Mouse (Mus musculus) lung, postnatal 4 days (tissue): ENCODE measurements around the gene Ergic1.

Source experiments
- DNase-seq, 2 experiments: peaks; one replicate each; pipeline ENCODE4 v3.0.0; 2021

Gene Ergic1

GRCm38 (mm10) chr17:26631811-26632327 is 70.6 kb downstream of the Ergic1 start:
- DNase-seq: no peak

- no peak for DNase-seq
Observed at GRCm38 (mm10) chr17:26633186-26633585, 71.9 kb downstream of the Ergic1 start.

DNA sequence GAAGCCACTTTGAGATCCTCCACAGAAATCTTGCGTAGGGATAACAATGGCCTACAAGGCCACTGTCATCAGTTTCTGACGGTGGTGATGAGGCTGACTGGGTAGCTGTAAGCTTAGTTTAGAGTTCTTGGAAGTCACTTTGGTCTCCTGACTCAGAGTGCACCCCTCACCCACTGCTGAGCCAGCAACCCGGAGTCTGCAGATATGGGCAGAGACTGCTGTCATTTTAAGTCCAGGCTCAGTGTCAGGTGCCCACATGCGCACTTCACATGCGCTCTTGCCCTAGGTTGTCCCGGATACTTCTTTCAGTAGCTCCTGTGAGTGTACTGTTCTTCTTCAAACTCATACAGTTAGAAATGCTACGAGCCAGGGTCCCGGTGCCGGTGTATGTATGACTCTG is 72.6 kb downstream of the Ergic1 start:
- no peak for DNase-seq

DNA sequence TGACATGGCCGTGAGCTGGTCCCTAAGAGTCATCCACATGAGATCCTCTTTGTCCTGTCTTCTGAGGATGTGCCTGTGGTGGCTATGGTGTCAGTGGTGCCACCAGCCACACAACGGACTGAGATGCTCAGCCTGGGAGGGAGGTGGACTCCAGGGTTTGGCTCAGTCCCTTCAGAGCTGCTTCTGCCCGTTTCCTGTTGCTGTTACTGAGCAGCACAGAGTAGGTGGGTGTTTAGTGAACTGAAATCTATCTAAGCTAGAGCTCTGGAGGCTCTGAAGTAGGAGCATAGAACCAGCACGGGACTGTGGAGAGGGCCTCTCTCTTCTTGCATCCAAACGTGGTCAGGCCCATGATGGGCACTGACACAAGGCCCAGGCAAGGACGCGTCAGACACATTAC is 73.2 kb downstream of the Ergic1 start:
- DNase-seq: no peak

GRCm38 (mm10) chr17:26635951-26636350 is 74.7 kb downstream of the Ergic1 start:
- DNase-seq: no peak

DNA sequence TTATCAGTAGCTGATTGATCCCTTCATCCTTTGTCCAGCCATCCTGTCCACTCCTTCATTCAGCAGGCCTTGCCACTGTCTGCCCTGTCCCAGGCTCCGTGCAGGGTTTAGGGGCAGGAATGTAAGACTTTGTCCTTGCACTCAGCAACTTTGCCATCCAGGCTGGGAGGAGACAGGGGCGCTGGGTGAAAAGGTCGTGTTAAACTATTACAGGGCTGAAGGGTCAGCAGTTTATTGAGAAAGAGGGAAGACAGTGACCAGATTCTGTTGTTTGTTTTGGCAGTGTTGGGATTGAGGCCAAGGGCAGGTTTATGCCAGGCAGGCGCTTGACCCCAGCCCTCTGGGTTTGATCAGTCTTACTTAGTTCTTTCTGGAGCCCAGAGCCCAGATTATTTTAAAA is 76.6 kb downstream of the Ergic1 start:
- DNase-seq: no peak

DNA sequence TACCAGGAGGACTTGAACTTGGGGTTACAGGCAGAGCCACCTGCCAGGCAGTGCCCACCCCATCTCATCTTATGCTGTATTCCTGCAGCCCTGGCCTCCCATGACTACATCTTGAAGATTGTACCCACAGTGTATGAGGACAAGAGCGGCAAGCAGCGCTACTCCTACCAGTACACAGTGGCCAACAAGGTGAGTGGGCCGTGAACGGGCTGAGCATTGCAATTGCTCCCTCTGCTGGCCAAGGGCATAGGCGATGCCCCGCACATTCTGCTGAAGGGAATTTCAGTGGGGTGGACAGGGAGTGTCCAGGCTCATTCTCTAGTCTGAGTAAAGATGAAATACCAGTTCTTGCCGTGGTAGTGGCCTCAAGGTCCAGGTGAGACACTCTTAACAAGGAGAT is 77.4 kb downstream of the Ergic1 start:
- peak; percentile 79 to 90 for DNase-seq

DNA sequence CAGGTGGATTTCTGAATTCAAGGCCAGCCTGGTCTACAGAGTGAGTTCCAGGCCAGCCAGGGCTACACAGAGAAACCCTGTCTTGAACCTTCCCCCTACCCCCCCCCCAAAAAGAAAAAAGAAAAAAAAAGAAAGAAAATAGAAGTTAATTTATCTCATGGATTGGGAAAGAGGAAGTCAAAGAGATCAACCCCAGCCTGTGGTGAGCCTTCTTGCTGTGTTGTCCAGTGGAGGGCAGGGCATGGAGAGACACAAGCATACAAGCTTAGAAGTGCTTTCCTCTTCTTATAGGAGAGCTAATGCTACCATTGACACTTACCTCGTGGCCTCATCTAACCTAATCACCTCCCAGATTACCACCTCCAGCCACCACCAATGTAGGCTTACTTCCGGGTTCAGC is 78.5 kb downstream of the Ergic1 start:
- DNase-seq: no peak

- peak; percentile 43 to 86 for DNase-seq
Observed at GRCm38 (mm10) chr17:26640286-26640740, 79.0 kb downstream of the Ergic1 start.

DNA sequence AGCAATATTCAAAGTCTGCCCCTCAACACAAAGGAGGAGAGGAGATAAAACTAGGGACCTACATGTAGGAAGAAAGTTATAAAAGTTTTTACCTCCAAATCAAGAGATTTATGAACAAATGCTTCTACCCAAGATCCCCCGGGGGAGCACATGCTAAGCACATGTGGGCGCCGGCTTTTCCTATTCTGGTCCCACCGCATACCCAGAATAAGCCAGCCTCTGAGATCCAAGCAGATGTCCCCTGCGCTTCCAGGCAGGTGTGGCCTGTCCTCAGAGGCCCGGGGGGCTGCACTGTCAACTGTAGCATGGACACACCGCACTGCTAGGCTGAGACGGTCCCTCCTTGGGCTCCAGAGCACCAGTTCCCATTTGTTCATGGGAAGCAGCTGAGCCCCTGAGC is 82.2 kb downstream of the Ergic1 start:
- DNase-seq: no peak

- no peak for DNase-seq
Observed at GRCm38 (mm10) chr17:26643993-26644392, 82.7 kb downstream of the Ergic1 start.

DNA sequence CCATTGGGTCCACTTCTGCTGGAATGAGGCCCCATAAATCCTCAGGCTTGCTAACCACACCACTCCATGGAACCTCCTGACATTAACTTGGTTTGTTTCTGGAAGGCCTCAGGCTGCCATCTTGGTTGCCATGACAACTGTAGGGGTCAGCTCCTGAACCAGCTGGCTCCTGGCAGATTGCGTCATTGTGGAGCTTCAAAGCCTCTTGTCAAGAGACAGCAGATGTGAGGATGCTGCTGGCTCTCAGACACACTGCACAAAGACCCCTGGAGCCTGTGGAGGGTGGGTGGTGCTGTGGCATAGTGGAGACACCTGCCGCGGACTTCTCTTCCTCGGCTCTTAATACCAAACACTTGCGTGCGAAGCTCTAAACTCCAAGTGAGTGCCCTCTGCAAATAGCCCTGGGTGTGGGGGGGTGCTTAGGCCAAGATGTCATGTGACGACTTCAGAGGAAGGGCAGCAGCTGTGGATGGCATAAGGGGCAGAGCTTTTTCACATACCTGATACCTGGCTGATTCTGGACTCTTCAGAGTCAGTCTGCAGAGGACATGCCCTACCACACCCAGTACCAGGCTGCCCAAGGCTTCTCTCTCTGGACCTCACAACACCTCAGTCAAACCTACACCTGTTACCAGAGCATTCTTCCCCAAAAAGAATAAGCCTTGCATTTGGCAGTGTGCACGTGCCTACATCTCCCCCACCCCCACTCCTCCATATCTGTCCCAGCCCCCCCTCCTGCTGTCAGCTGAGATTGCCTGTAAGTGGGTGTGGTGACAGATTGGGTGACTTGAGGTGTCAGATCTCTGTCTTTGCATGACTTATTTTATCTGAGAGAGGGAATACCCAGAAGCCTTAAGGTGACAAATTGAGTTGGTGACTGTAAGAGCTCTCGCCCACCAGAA is 83.5 kb downstream of the Ergic1 start:
- DNase-seq: no peak

GRCm38 (mm10) chr17:26645411-26645854 is 84.1 kb downstream of the Ergic1 start:
- DNase-seq: no peak

DNA sequence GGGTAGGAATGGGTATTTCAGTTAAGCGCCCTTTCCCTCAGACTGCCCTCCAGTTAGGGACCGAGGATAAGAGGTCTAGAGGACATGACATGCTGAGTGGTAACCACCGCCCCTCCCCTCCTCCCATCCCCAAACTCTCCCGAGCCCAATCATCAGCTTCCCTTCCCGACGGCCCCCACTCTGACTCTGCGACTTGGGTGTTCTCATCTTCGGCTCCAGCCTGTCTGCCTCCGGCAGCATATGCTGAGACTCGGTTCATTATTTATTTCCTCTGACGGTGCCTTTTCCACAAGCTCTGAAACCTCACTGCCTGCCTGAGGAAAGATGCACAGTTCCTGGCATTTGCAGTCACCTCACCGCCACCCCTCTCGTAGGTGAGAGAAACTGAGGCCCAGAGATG is 86.0 kb downstream of the Ergic1 start:
- DNase-seq: peak; percentile 29 to 61

DNA sequence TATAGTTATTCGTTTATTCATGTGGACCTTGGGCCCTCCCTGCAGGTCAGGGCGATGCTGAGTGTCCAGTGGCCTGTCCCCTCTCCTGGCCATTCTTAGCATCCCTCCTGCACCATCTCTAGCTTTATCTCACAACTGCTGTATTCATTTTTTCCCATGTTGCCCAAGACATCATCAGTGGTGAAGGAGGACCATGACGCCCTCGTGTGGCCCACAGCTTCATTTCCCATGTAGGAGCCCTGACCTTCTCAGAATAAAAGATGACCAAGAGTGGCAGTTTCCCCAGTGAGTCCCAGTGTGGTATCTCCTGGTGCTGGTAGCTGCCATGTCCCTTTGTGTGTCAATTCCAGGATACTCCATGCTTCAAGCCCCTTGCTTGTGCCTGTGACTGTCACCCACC is 88.3 kb downstream of the Ergic1 start:
- peak in 1 of 2 experiments; percentile 20 for DNase-seq

DNA sequence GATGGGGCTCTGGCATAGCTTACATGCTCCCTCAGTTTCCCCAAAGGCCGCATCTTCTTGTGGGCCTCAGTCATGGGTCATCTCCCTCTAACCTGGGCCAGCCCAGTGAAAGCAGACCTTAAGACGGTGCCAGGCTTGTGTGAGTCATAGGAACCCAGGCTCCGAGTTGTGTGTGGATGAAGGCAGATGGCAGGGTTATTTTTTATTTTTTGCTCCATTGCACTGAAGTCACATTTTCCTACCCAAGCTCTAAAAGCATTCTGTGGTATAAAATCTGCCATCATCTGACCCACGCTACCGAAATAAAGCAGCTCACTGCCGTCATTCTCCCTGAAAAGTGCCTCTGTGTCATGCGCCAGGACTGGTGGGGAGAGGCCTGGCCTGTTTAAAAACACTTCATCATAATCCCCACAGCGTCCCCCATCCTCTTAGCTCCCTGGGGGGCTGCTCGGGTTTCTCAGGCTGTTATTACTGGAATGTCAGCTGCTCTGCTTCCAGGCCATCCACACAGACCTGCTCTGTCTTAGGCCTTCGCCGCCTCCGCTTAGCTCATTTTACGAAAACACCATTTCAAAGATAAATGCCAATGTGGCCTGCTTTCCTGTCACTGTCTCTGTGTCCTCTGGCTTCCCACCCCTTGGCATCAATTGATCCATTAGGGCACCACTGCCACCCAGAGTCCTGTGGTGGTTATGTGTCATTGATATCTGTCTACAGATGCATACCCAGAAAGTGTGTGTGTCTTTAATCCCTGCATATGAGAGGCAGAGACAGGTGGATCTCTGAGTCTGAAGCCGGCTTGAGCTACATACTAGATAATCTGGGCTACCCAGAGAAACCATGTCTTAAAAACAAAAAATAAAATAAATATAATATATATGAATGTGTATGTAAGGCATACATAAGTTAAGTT is 89.4 kb downstream of the Ergic1 start:
- peak in 1 of 2 experiments; percentile 69 for DNase-seq

DNA sequence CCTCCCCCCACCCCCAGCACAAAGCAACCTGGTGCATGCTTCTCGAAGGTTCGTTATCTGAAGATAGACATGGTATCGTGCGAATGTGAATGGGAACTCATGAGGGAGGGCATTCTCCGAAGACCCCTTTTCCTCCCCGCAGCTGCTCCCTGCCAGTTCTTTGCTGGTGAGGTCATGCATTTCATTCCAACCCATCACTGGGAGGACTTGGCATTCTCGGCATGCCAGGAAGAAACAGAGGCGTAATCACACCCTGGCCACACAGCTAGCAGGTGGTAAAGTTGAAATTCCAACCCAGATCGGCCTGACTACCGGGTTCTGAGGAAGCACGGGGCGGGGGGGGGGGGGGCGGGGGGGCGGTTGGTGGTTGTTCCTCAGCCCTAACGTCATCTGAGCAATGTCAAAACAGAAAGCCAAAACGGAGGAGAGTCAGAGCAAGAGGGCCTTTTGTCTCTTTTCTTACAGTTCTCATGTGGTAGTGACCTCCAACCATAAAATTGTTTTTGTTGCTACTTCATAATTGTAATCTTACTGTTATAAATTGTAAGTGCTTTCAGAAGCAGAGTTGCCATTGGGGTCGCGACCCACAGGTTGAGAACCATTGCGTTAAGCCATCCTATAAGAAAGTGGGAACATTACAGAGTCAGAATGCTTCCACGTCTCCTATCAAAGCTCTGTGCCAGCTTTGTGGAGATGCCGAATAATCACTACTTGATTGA is 97.7 kb downstream of the Ergic1 start:
- DNase-seq: peak; percentile 28 to 59

DNA sequence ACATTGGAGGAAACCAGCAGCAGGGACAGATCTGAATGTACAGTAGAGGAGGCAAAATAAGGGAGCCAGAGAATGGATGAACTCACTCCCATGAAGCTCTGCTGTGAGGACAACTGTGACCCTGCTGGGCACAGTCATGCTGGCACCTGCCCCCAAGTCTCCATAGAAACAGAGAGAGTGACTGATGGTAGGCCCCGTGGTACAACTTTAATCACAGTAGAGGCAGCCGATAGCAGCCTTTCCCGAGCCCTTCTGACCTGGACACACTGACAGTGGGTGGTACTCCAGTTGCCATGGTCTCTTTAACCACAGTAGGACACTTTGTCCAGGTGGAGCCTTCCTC is 98.3 kb downstream of the Ergic1 start:
- no peak for DNase-seq

DNA sequence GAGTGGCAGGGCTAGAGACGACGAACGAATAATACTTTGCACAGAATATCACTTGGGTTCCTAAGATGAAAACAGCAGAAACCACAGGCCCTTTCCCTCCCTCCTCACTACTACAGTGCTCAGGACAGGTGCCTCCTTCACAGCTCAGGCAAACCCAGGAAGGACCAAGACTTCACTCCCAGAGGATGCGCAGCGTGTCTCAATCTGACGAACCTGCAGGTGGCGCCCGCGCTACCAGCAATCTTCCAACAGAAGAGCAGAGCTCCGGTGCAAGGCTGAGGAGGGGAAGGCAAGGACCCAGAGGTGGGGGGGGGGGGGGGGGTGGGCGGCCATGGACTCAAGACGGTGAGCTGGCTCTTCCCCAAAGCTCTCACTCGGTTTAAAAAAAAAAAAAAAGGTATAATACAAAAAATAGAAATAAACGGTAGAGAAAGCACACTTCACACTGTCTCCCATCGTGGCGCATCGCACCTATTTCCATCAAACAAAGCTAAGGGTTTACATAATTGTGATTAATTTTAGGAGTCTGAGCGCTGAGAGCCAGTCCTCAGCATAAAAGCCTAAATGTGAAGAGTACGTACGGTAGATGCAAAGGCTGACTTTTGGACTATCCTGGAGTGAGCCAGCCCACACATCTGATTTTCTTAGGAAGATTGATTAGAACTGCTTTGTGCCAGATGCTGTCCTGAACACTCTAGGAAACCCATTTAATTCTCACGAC is 99.1 kb downstream of the Ergic1 start:
- DNase-seq: peak; percentile 83 to 87

- no peak for DNase-seq
Observed at GRCm38 (mm10) chr17:26662204-26662603, 100.9 kb downstream of the Ergic1 start.

DNA sequence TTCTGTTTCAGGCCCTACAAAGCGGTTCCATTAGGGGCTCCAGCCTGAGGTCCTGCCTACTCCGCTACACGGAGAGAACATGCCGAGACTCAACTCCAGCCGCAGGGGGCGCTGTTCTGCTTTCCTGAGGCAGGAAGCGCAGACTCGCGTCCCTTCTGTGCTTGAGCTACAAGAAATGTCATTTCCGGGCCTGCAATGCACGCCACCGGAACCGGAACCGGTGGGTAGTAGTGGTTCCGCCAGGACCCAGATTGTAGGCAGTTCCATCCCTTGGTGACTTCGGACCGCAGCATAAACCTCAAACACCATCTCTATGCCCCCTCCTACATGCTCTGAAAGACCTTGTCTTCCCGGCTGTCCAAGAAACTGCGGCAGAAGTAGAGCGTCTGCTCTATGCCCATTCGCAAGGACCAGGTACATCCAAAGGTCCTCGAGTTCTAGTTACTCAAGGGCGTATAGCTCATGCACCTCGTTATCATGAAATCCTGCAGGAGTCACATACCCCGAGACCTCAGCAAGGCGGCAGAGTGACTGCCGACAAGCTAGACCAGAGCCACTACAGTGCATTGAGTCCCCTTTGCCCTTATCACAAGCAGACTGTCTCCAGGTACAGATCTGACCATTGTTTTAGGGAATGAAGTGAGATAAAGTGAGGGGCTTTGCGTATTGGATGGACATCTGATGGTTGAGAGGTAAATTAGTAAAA is 101.8 kb downstream of the Ergic1 start, which contains the start of gene Atp6v0e:
Atp6v0e (plus strand) TSS at position 254 of the 706 bp plus-strand sequence.
- DNase-seq: peak; percentile 96
